Mouse (Mus musculus): ENCODE measurements around the gene Atp8a1. TPM values are rescaled to one million over a fixed set of nuclear protein-coding genes. Genes with fewer than 3 reads are reported as not detected.
A peak's percentile ranks its signal among the peaks of the same experiment; 100 is the strongest.

The Atp8a1 gene
- polyA plus RNA-seq, 1 experiment from 2014 or later: 3.3 TPM

- H3K36me3 ChIP-seq (ENCODE audit: control insufficient read depth, insufficient read depth, low read length): no peaks in the 10 kb centered on the region
- H3K9ac ChIP-seq (ENCODE audit: low read length): no peak overlapping the region
- no peaks in the 10 kb centered on the region for H3K27me3 ChIP-seq (ENCODE audit: control insufficient read depth, insufficient read depth, low read length)
- no peak; the same call in 1 of the 2 replicates for TF ChIP-seq CTCF (IDR thresholded peaks at IDR 0.05; ENCODE audit: low read depth)
- H3K4me1 ChIP-seq (replicated peaks; ENCODE audit: control insufficient read depth, insufficient read depth): no peaks in the 10 kb centered on the region
- DNase-seq (ENCODE audit: low spot score) (peak; percentile 39), ATAC-seq (ENCODE audit: low FRiP score, low TSS enrichment) (peak; percentile 87)
- H3K9me3 ChIP-seq (ENCODE audit: control insufficient read depth, low read length): no peaks in the 10 kb centered on the region
- H3K4me3 ChIP-seq (ENCODE audit: low read depth, low read length): no peak overlapping the region
- H3K4me2 ChIP-seq (replicated peaks; ENCODE audit: low read depth): no peak overlapping the region
- WGBS: 50% methylated on average over 14 of the region's 14 CpGs
- no peak overlapping the region for H3K27ac ChIP-seq (replicated peaks)
These were observed 50.0 kb downstream of the Atp8a1 start for GRCm38 (mm10) chr5:67797006-67797958.

DNA sequence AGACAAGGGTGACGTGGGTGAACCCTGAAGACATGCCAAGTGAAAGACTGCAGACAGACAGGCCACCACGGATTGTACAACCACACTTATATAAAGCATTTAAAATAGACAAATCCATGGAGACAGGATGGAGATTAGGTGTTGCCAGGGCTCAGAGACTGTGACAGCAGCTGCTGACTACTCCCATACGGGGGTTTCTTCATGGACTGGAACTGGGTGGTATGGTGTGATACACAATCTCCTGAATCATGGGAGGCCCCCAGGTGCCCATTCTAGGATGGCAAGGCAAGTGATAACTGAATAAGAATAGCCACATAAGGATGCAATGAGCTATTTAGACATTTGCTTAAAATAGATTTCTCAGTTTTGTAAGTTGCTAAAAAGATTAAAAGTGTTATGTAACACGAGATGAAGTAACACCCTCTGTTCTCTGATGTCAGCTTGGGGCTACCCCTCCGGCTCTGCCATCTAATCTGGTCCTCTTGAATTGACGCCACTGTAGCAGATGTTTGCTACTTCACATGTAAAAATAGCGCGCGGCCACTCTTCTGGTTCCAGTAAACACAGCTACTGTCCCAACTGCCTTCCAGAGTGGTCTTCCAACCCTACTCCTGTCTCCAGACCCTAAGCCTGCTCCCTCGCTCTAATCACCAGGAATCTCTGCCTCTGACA, 53.0 kb downstream of the Atp8a1 start:
- Histone ChIP-seq H3K9me3 (ENCODE audit: control insufficient read depth, low read length) (no peaks in the 10 kb centered on the region), H3K4me1 (replicated peaks; ENCODE audit: control insufficient read depth, insufficient read depth) (no peaks in the 10 kb centered on the region), H3K27me3 (ENCODE audit: control insufficient read depth, insufficient read depth, low read length) (no peaks in the 10 kb centered on the region)

GRCm38 (mm10) chr5:67782775-67783174, 64.5 kb downstream of the Atp8a1 start:
- Histone ChIP-seq H3K4me2 (replicated peaks; ENCODE audit: low read depth) (no peak overlapping the region), H3K36me3 (ENCODE audit: control insufficient read depth, insufficient read depth, low read length) (no peaks in the 10 kb centered on the region), H3K27me3 (ENCODE audit: control insufficient read depth, insufficient read depth, low read length) (no peaks in the 10 kb centered on the region), H3K27ac (replicated peaks) (no peak overlapping the region), H3K4me1 (replicated peaks; ENCODE audit: control insufficient read depth, insufficient read depth) (no peaks in the 10 kb centered on the region), H3K9ac (ENCODE audit: low read length) (no peak overlapping the region), H3K9me3 (ENCODE audit: control insufficient read depth, low read length) (no peaks in the 10 kb centered on the region), H3K4me3 (ENCODE audit: low read depth, low read length) (no peak overlapping the region)
- TF ChIP-seq CTCF (IDR thresholded peaks at IDR 0.05; ENCODE audit: low read depth): no peak
- no peak for TF ChIP-seq EP300 (optimal IDR thresholded peaks at IDR 0.05)
- DNase-seq (ENCODE audit: low spot score) (no peak), ATAC-seq (ENCODE audit: low FRiP score, low TSS enrichment) (no peak)
- WGBS: 67% methylated on average over 7 of the region's 7 CpGs

More for the DNA sequence above, 53.0 kb downstream of the Atp8a1 start:
- ATAC-seq (ENCODE audit: low FRiP score, low TSS enrichment) (no peak), DNase-seq (ENCODE audit: low spot score) (no peak)
- no peaks in the 10 kb centered on the region for H3K36me3 ChIP-seq (ENCODE audit: control insufficient read depth, insufficient read depth, low read length)
- TF ChIP-seq EP300 (optimal IDR thresholded peaks at IDR 0.05) (no peak), CTCF (IDR thresholded peaks at IDR 0.05; ENCODE audit: low read depth) (no peak)
- H3K4me2 ChIP-seq (replicated peaks; ENCODE audit: low read depth): no peak overlapping the region
- 77% methylated on average over 10 of the region's 10 CpGs for WGBS
- no peak overlapping the region for H3K9ac ChIP-seq (ENCODE audit: low read length)
- no peak overlapping the region for H3K4me3 ChIP-seq (ENCODE audit: low read depth, low read length)
- H3K27ac ChIP-seq (replicated peaks): no peak overlapping the region

GRCm38 (mm10) chr5:67778026-67778425, 69.2 kb downstream of the Atp8a1 start:
- H3K27ac ChIP-seq (replicated peaks): no peak overlapping the region
- H3K9me3 ChIP-seq (ENCODE audit: control insufficient read depth, low read length): no peaks in the 10 kb centered on the region
- no peak for TF ChIP-seq EP300 (optimal IDR thresholded peaks at IDR 0.05)
- peak; percentile 73 for TF ChIP-seq CTCF (IDR thresholded peaks at IDR 0.05; ENCODE audit: low read depth)
- no peak for DNase-seq (ENCODE audit: low spot score)
- H3K9ac ChIP-seq (ENCODE audit: low read length): no peak overlapping the region
- H3K27me3 ChIP-seq (ENCODE audit: control insufficient read depth, insufficient read depth, low read length): no peaks in the 10 kb centered on the region
- 65% methylated on average over 8 of the region's 8 CpGs for WGBS
- peak; percentile 40; the same call in 1 of the 2 replicates for ATAC-seq (ENCODE audit: low FRiP score, low TSS enrichment)
- H3K4me2 ChIP-seq (replicated peaks; ENCODE audit: low read depth): no peak overlapping the region
- H3K4me1 ChIP-seq (replicated peaks; ENCODE audit: control insufficient read depth, insufficient read depth): no peaks in the 10 kb centered on the region
- H3K36me3 ChIP-seq (ENCODE audit: control insufficient read depth, insufficient read depth, low read length): no peaks in the 10 kb centered on the region
- no peak overlapping the region for H3K4me3 ChIP-seq (ENCODE audit: low read depth, low read length)

DNA sequence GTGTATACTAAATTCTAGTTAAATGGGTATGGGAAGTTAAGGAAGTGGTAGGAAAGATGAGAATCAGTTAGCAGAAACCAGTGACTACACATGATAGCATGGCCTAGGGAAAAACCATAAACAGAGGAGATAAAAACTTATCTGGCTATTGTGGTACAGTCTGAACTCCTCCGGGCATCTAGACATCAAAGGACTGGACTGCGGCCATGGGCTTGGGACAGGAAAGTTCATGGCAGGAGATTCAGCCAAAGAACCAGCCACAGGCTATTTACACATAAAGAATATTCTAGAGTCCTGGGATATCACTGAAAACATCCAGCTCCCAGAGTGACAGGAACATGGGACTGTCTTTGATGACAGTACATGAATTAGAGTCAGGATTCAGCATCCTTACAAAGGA, 73.0 kb downstream of the Atp8a1 start:
- no peak for DNase-seq (ENCODE audit: low spot score)
- Histone ChIP-seq H3K36me3 (ENCODE audit: control insufficient read depth, insufficient read depth, low read length) (no peaks in the 10 kb centered on the region), H3K4me1 (replicated peaks; ENCODE audit: control insufficient read depth, insufficient read depth) (no peaks in the 10 kb centered on the region), H3K27me3 (ENCODE audit: control insufficient read depth, insufficient read depth, low read length) (no peaks in the 10 kb centered on the region), H3K4me3 (ENCODE audit: low read depth, low read length) (no peak overlapping the region), H3K9me3 (ENCODE audit: control insufficient read depth, low read length) (no peaks in the 10 kb centered on the region), H3K27ac (replicated peaks) (no peak overlapping the region), H3K4me2 (replicated peaks; ENCODE audit: low read depth) (no peak overlapping the region), H3K9ac (ENCODE audit: low read length) (no peak overlapping the region)
- ATAC-seq (ENCODE audit: low FRiP score, low TSS enrichment): no peak
- 94% methylated on average over 2 of the region's 2 CpGs for WGBS
- TF ChIP-seq CTCF (IDR thresholded peaks at IDR 0.05; ENCODE audit: low read depth) (no peak), EP300 (optimal IDR thresholded peaks at IDR 0.05) (no peak)

GRCm38 (mm10) chr5:67768708-67769107, 78.5 kb downstream of the Atp8a1 start:
- WGBS: 87% methylated on average over 8 of the region's 8 CpGs
- Histone ChIP-seq H3K27me3 (ENCODE audit: control insufficient read depth, insufficient read depth, low read length) (no peaks in the 10 kb centered on the region), H3K9me3 (ENCODE audit: control insufficient read depth, low read length) (no peaks in the 10 kb centered on the region), H3K36me3 (ENCODE audit: control insufficient read depth, insufficient read depth, low read length) (no peaks in the 10 kb centered on the region), H3K4me2 (replicated peaks; ENCODE audit: low read depth) (no peak overlapping the region), H3K9ac (ENCODE audit: low read length) (no peak overlapping the region), H3K27ac (replicated peaks) (no peak overlapping the region), H3K4me3 (ENCODE audit: low read depth, low read length) (no peak overlapping the region), H3K4me1 (replicated peaks; ENCODE audit: control insufficient read depth, insufficient read depth) (no peaks in the 10 kb centered on the region)
- no peak for TF ChIP-seq CTCF (IDR thresholded peaks at IDR 0.05; ENCODE audit: low read depth)
- TF ChIP-seq EP300 (optimal IDR thresholded peaks at IDR 0.05): no peak
- DNase-seq (ENCODE audit: low spot score) (no peak), ATAC-seq (ENCODE audit: low FRiP score, low TSS enrichment) (no peak)
